Mouse (Mus musculus) myocyte (in vitro differentiated cells): ENCODE results near the gene Zfp940. TPM values are rescaled to one million over a fixed set of nuclear protein-coding genes. Genes with fewer than 3 reads are reported as not detected.
"Not testable (repeated sequence)": the region's sequence is repeated elsewhere in the genome, so short reads cannot be mapped to it uniquely, and the experiment has no call there.

ENCODE experiments used
- H3K27me3 ChIP-seq: one replicate; pipeline ENCODE4 v1.6.1; 2011; ENCODE audit not compliant: control insufficient read depth, insufficient read depth, insufficient read length
- H3K36me3 ChIP-seq: one replicate; pipeline ENCODE4 v1.6.1; 2011; ENCODE audit not compliant: control insufficient read depth, insufficient read depth
- H3K4me2 ChIP-seq: one replicate; pipeline ENCODE4 v1.6.1; 2011; ENCODE audit warnings: low read depth, control low read depth
- H3K4me3 ChIP-seq: one replicate; pipeline ENCODE4 v1.5.1; 2011; ENCODE audit warnings: mild to moderate bottlenecking, control low read depth, moderate library complexity
- H3K79me2 ChIP-seq: one replicate; pipeline ENCODE4 v1.6.1; 2011; ENCODE audit not compliant: control insufficient read depth, insufficient read depth
- H3ac ChIP-seq: one replicate; pipeline ENCODE4 v1.6.1; 2011; ENCODE audit not compliant: control insufficient read depth, insufficient read length
- CEBPB ChIP-seq: IDR thresholded peaks from 2 replicates; pipeline ENCODE4 v1.6.1; 2011; ENCODE audit warnings: mild to moderate bottlenecking, moderate library complexity; ENCODE audit not compliant: poor library complexity, insufficient read depth, severe bottlenecking
- E2F4 ChIP-seq: IDR thresholded peaks from one replicate; pipeline ENCODE4 v1.6.1; 2011; ENCODE audit warnings: mild to moderate bottlenecking, control low read depth, moderate library complexity; ENCODE audit not compliant: insufficient read depth
- MAX ChIP-seq: IDR thresholded peaks from one replicate; pipeline ENCODE4 v1.6.1; 2011; ENCODE audit warnings: low read depth, mild to moderate bottlenecking, control low read depth
- MYOD1 ChIP-seq, 3 experiments: IDR thresholded peaks; one replicate each; pipeline ENCODE4 v1.6.1; 2011; ENCODE audit warnings: control low read depth in 2 of 3, low read depth in 2 of 3, mild to moderate bottlenecking in 2 of 3, moderate library complexity in 1 of 3; ENCODE audit not compliant: insufficient read length in 2 of 3, control insufficient read depth in 1 of 3
- MYOG ChIP-seq, 3 experiments: IDR thresholded peaks; one replicate each; pipeline ENCODE4 v1.6.1; 2011; ENCODE audit warnings: control low read depth in 2 of 3, low read depth in 2 of 3, mild to moderate bottlenecking in 2 of 3; ENCODE audit not compliant: insufficient read length in 2 of 3, control insufficient read depth in 1 of 3, insufficient read depth in 1 of 3
- POLR2A ChIP-seq: IDR thresholded peaks from one replicate; pipeline ENCODE4 v1.6.1; 2011; ENCODE audit warnings: low read depth, mild to moderate bottlenecking, control low read depth, moderate library complexity; ENCODE audit not compliant: insufficient read length
- POLR2AphosphoS2 ChIP-seq: IDR thresholded peaks from one replicate; pipeline ENCODE4 v1.6.1; 2011; ENCODE audit warnings: low read depth, control low read depth; ENCODE audit not compliant: insufficient read length
- REST ChIP-seq: IDR thresholded peaks from one replicate; pipeline ENCODE4 v1.6.1; 2011; ENCODE audit warnings: mild to moderate bottlenecking, control low read depth, moderate library complexity; ENCODE audit not compliant: insufficient read depth, insufficient read length
- SRF ChIP-seq: IDR thresholded peaks from one replicate; pipeline ENCODE4 v1.6.1; 2011; ENCODE audit warnings: low read depth; ENCODE audit not compliant: control insufficient read depth, insufficient read length
- TCF12 ChIP-seq: IDR thresholded peaks from one replicate; pipeline ENCODE4 v1.6.1; 2011; ENCODE audit warnings: mild to moderate bottlenecking, control low read depth; ENCODE audit not compliant: poor library complexity, insufficient read depth, severe bottlenecking
- TCF3 ChIP-seq: IDR thresholded peaks from one replicate; pipeline ENCODE4 v1.6.1; 2011; ENCODE audit warnings: low read depth, control low read depth; ENCODE audit not compliant: insufficient read length
- USF1 ChIP-seq: IDR thresholded peaks from one replicate; pipeline ENCODE4 v1.6.1; 2011; ENCODE audit warnings: low read depth, mild to moderate bottlenecking, control low read depth, moderate library complexity
- polyA plus RNA-seq: library from polyadenylated mRNA; unstranded; fragments of >200 nt; fragmentation: generic; extraction: Trizol; gene quantifications from one replicate; pipeline ENCODE4 v1.2.1, GENCODE M21; 2012; ENCODE audit warnings: missing spikeins

The Zfp940 gene
- polyA plus RNA-seq, 1 experiment: 0.96 TPM

DNA sequence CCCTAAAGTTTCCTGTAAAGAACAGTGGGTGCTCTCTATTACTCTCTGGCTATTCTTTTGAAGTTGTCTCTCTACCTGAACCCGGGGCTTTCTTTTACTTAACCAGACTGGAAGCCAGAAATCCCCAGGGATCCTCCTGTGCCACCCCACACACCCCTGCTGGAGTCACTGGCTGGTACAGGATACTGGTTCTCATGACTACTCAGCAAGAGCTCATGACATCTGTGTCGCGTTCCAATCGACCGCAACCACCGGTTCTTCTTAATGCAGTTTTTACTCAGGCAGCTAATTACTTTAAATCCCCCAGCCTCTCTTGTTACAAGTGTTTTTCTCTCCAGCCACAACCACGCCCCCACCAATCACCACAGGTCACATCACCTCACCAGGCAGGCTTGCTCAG, 26.6 kb upstream of the Zfp940 start:
- H3K27me3 ChIP-seq: no peaks in the 10 kb centered on the region
- peaks cover 8% of the 10 kb centered on the region for H3K36me3 ChIP-seq

DNA sequence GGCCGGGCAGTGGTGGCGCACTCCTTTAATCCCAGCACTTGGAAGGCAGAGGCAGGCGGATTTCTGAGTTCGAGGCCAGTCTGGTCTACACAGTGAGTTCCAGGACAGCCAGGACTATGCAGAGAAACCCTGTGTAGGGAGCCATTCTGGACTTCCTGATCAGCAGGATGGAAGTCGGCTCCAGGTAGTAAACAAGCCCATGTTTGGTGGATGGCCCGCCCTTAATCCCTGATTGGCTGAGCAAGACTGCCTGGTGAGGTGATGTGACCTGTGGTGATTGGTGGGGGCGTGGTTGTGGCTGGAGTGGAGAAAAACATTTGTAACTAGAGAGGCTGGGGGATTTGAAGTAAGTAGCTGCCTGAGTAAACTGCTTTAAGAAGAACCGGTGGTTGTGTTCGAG, 24.1 kb upstream of the Zfp940 start:
- peaks cover 17% of the 10 kb centered on the region for H3K36me3 ChIP-seq
- not testable (repeated sequence) for H3K4me2 ChIP-seq, H3K27me3 ChIP-seq, H3K4me3 ChIP-seq, H3K79me2 ChIP-seq, H3ac ChIP-seq

More for the DNA sequence above, 26.6 kb upstream of the Zfp940 start:
- TF ChIP-seq REST (no peak), POLR2AphosphoS2 (no peak)
- H3K4me3 ChIP-seq: no peak overlapping the region
- H3K79me2 ChIP-seq: no peaks in the 10 kb centered on the region
- no peak overlapping the region for H3ac ChIP-seq
- H3K4me2 ChIP-seq: no peak overlapping the region

- no peak overlapping the region for H3K4me3 ChIP-seq
- no peaks in the 10 kb centered on the region for H3K79me2 ChIP-seq
- H3K4me2 ChIP-seq: no peak overlapping the region
- peaks cover 17% of the 10 kb centered on the region for H3K36me3 ChIP-seq
- TF ChIP-seq POLR2A (no peak), REST (no peak), TCF12 (no peak), TCF3 (no peak), USF1 (no peak), MYOD1 (IDR thresholded peaks at IDR 0.05; ENCODE audit: control insufficient read depth in 1 of 3, insufficient read length in 2 of 3, low read depth in 2 of 3) (no peak), MYOG (IDR thresholded peaks at IDR 0.05; ENCODE audit: control insufficient read depth in 1 of 3, insufficient read depth in 1 of 3, insufficient read length in 2 of 3, low read depth in 2 of 3) (no peak)
- H3ac ChIP-seq: no peak overlapping the region
- H3K27me3 ChIP-seq: no peaks in the 10 kb centered on the region
Measured at GRCm38 (mm10) chr7:29874256-29874655, 20.8 kb upstream of the Zfp940 start.

DNA sequence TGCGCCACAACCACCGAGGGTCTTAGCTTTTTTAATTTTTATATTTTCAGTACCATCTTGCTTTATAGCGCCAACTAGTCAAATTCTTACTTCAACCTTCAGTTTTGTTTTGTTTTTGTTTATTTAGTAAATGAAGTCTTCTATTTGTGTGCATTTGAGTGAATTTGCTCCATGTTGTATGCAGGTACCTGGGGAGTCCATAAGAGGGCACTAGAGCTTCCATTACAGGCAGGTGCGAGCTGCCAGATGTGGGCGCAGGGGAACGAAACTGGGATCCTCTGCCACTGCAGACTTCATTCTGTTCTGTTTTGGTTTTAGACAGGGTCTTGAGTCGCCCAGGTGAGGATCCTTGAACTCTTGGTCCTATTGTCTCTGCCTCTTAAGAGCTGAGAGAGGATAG, 8.2 kb upstream of the Zfp940 start:
- Histone ChIP-seq H3K79me2 (peaks cover 8% of the 10 kb centered on the region), H3K27me3 (no peaks in the 10 kb centered on the region), H3K4me2 (no peak overlapping the region), H3K36me3 (no peaks in the 10 kb centered on the region), H3K4me3 (no peak overlapping the region), H3ac (no peak overlapping the region)
- TF ChIP-seq CEBPB (no peak), USF1 (no peak), MAX (no peak), MYOG (IDR thresholded peaks at IDR 0.05; ENCODE audit: control insufficient read depth in 1 of 3, insufficient read depth in 1 of 3, insufficient read length in 2 of 3, low read depth in 2 of 3) (no peak), MYOD1 (IDR thresholded peaks at IDR 0.05; ENCODE audit: control insufficient read depth in 1 of 3, insufficient read length in 2 of 3, low read depth in 2 of 3) (no peak)

GRCm38 (mm10) chr7:29859532-29860517, 6.4 kb upstream of the Zfp940 start, which contains the start of gene Zfp420:
TSS of gene Zfp420 (plus strand) at chr7:29859979.
- Histone ChIP-seq H3K4me3 (peak within 1 kb of the TSS; percentile 33), H3K36me3 (no peaks in the 10 kb centered on the region), H3ac (peak within 1 kb of the TSS; percentile 8), H3K4me2 (peak within 1 kb of the TSS; percentile 91), H3K27me3 (no peaks in the 10 kb centered on the region), H3K79me2 (peaks cover 8% of the 10 kb centered on the region)
- TF ChIP-seq MYOG (IDR thresholded peaks at IDR 0.05; ENCODE audit: control insufficient read depth in 1 of 3, insufficient read depth in 1 of 3, insufficient read length in 2 of 3, low read depth in 2 of 3) (no peak), POLR2A (peak; percentile 94), TCF3 (no peak), REST (no peak), USF1 (peak; percentile 21), E2F4 (no peak), CEBPB (no peak), MAX (no peak), MYOD1 (IDR thresholded peaks at IDR 0.05; ENCODE audit: control insufficient read depth in 1 of 3, insufficient read length in 2 of 3, low read depth in 2 of 3) (no peak), POLR2AphosphoS2 (peak; percentile 83), SRF (no peak), TCF12 (no peak)
